Mouse (Mus musculus) heart, embryonic 14.5 days (tissue): Measurements from ENCODE around the gene Serp2. TPM values are rescaled to one million over a fixed set of nuclear protein-coding genes. Genes with fewer than 3 reads are reported as not detected.

ENCODE experiments used
- ATAC-seq: fragments of 200-750 bp; cut with Nextera tagmentation; 2 replicates; pipeline ENCODE4 v1.8.0; 2017; ENCODE audit warnings: low read depth, moderate TSS enrichment; ENCODE audit not compliant: insufficient number of reproducible peaks, insufficient read depth, low FRiP score
- H3K27ac ChIP-seq, 2 experiments: fragments of 200-500 bp in 1 of 2; fragments of 300-500 bp in 1 of 2; sonication (generic) in 1 of 2; replicated peaks in 1 of 2; 2 replicates each; pipeline ENCODE4 v1.5.1; 2012 to 2014; ENCODE audit warnings: low read depth in 2 of 2, low read length in 2 of 2, control low read depth in 1 of 2, mild to moderate bottlenecking in 1 of 2, mixed read lengths in 1 of 2; ENCODE audit not compliant: control insufficient read depth in 1 of 2, insufficient read depth in 1 of 2
- H3K27me3 ChIP-seq: fragments of 300-500 bp; sonication (generic); 2 replicates; pipeline ENCODE4 v1.6.1; 2014; ENCODE audit warnings: mild to moderate bottlenecking, low read length, control low read depth; ENCODE audit not compliant: control insufficient read depth, insufficient read depth
- H3K36me3 ChIP-seq: fragments of 300-500 bp; sonication (generic); 2 replicates; pipeline ENCODE4 v1.6.1; 2014; ENCODE audit warnings: mild to moderate bottlenecking, control low read depth, low read length, mixed read lengths; ENCODE audit not compliant: control insufficient read depth, insufficient read depth
- H3K4me1 ChIP-seq, 2 experiments: fragments of 200-500 bp in 1 of 2; fragments of 300-500 bp in 1 of 2; sonication (generic) in 1 of 2; 2 replicates each; pipeline ENCODE4 v1.6.1; 2012 to 2014; ENCODE audit warnings: low read length in 2 of 2, control low read depth in 1 of 2, mixed read lengths in 1 of 2; ENCODE audit not compliant: control insufficient read depth in 2 of 2, insufficient read depth in 2 of 2
- H3K4me2 ChIP-seq: fragments of 300-500 bp; sonication (generic); 2 replicates; pipeline ENCODE4 v1.6.1; 2014; ENCODE audit warnings: mild to moderate bottlenecking, low read length
- H3K4me3 ChIP-seq, 2 experiments: fragments of 200-500 bp in 1 of 2; fragments of 300-500 bp in 1 of 2; sonication (generic) in 1 of 2; 2 replicates each; pipeline ENCODE4 v1.5.1; 2012 to 2014; ENCODE audit warnings: low read length in 2 of 2, mild to moderate bottlenecking in 2 of 2, control low read depth in 1 of 2, low read depth in 1 of 2, moderate library complexity in 1 of 2; ENCODE audit not compliant: control insufficient read depth in 1 of 2, insufficient read depth in 1 of 2
- H3K9ac ChIP-seq: fragments of 300-500 bp; sonication (generic); 2 replicates; pipeline ENCODE4 v1.6.1; 2014; ENCODE audit warnings: mild to moderate bottlenecking, low read length
- H3K9me3 ChIP-seq: fragments of 300-500 bp; sonication (generic); 2 replicates; pipeline ENCODE4 v1.6.1; 2016; ENCODE audit warnings: low read length, control low read depth; ENCODE audit not compliant: control insufficient read depth
- WGBS: fragments of 180-500 bp; shearing (Covaris S2); extraction: QIAGEN DNeasy Blood & Tissue Kit; methylation state at CpG from one replicate; pipeline ENCODE4 v1.1.7; 2014; 5-methylcytosine and 5-hydroxymethylcytosine counted together
- polyA plus RNA-seq: library from polyadenylated mRNA; unstranded; fragments of >200 nt; fragmentation: Nextera tagmentation; extraction: Ambion mirVana; gene quantifications from 2 replicates; pipeline ENCODE4 v1.2.1, GENCODE M21; 2014

The Serp2 gene
- polyA plus RNA-seq, 1 experiment from 2014 or later, result 9.5 TPM

- ATAC-seq, result no peak
- Histone ChIP-seq H3K4me2 (no peak overlapping the region), H3K27ac (0 out of 4 replicates have a peak overlapping the region, but pooled peaks of 1 of the 2 experiments have one; percentile 6), H3K36me3 (no peaks in the 10 kb centered on the region), H3K9me3 (no peaks in the 10 kb centered on the region), H3K4me1 (peaks cover 26 to 30% of the 10 kb centered on the region in 2 experiments), H3K9ac (peak overlapping the region; percentile 27; the same call in 1 of the 2 replicates), H3K4me3 (no peak overlapping the region), H3K27me3 (no peaks in the 10 kb centered on the region)
- 63% methylated on average over 6 of the region's 6 CpGs for WGBS
Measured at GRCm38 (mm10) chr14:76526467-76526866, 30.2 kb downstream of the Serp2 start.

DNA sequence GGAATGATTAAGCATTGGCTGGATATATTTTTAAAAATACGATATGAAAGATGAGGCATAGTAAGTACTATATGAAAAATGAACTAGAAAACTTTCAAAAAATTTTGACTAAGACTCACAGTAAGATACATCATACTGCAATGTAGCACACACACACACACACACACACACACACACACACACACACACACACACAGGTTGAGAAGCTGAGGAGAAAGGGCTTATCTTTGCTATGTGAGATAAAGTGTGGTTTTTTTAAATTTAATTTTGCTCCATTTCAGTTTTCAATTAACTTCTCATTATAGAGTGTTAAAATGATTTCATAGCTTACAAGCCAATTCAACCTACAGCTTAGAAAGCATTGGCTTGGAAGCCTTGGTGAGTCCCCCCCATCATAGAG, 33.3 kb downstream of the Serp2 start:
- Histone ChIP-seq H3K4me3 (no peak overlapping the region), H3K4me2 (no peak overlapping the region), H3K27me3 (no peaks in the 10 kb centered on the region), H3K9ac (no peak overlapping the region), H3K4me1 (peaks cover 29 to 31% of the 10 kb centered on the region in 2 experiments), H3K27ac (no peak overlapping the region), H3K9me3 (no peaks in the 10 kb centered on the region), H3K36me3 (no peaks in the 10 kb centered on the region)
- 81% methylated on average over 1 of the region's 1 CpGs for WGBS
- ATAC-seq, result no peak

DNA sequence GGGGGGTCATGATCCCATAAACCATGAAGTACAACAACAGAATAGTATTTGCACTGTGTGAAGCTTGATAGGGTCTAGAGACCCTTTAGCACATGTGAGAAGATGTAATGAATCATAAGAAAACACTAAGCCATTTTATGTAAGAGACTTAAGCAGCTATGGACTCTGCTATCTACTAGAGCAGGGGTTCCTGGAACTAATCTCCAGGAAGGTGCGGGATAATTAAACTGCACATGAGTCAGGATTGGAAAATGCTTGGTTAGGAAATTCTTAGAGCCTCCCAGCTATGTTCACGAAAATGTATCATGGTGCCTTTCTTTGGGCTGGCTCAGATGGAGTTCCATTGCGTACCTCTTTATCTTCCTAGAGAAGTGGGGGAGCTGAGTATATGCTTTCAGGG, 35.4 kb downstream of the Serp2 start:
- H3K27ac ChIP-seq, result no peak overlapping the region
- H3K9me3 ChIP-seq, result no peaks in the 10 kb centered on the region
- H3K27me3 ChIP-seq, result no peaks in the 10 kb centered on the region
- H3K36me3 ChIP-seq, result no peaks in the 10 kb centered on the region
- peaks cover 18 to 20% of the 10 kb centered on the region in 2 experiments for H3K4me1 ChIP-seq
- WGBS, result 79% methylated on average over 3 of the region's 3 CpGs
- H3K9ac ChIP-seq, result no peak overlapping the region
- H3K4me2 ChIP-seq, result no peak overlapping the region
- H3K4me3 ChIP-seq, result no peak overlapping the region
- no peak for ATAC-seq

- Histone ChIP-seq H3K4me1 (peaks cover 23 to 24% of the 10 kb centered on the region in 2 experiments), H3K36me3 (no peaks in the 10 kb centered on the region), H3K4me2 (no peak overlapping the region), H3K9ac (no peak overlapping the region), H3K27me3 (no peaks in the 10 kb centered on the region), H3K9me3 (no peaks in the 10 kb centered on the region), H3K27ac (no peak overlapping the region; a peak in 1 of 4 replicates), H3K4me3 (no peak overlapping the region)
- peak; percentile 54; the same call in 1 of the 2 replicates for ATAC-seq
- 3% methylated on average over 4 of the region's 4 CpGs for WGBS
Measured at GRCm38 (mm10) chr14:76520606-76521005, 36.1 kb downstream of the Serp2 start.

- no peak overlapping the region for H3K4me3 ChIP-seq
- ATAC-seq, result no peak
Measured at GRCm38 (mm10) chr14:76518217-76518616, 38.5 kb downstream of the Serp2 start.

DNA sequence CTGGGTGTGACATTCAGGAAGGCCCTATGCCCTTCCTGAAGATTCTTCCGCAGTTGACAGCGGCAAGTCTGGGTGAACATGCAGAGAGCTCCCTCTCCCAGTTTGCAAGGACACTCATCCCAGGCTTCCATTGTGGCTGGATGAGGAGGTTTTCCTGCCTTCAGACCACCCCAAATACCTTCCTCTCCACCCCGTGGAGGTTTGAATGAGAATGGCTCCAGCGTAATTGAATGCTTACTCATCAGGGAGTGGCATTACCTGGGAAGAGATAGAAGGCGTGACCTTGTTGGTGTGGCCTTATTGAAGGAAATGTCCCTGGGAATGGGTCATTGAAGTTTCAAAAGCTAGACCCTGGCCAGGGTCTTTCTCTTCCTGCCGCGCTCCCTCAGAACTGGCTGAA, 41.1 kb downstream of the Serp2 start:
- peak overlapping the region; percentile 38 for H3K4me2 ChIP-seq
- H3K9ac ChIP-seq, result no peak overlapping the region
- WGBS, result 71% methylated on average over 7 of the region's 7 CpGs
- peak overlapping the region in 1 of 2 experiments; percentile 53; a peak in 1 of 4 replicates for H3K27ac ChIP-seq
- H3K4me1 ChIP-seq, result peaks cover 28 to 31% of the 10 kb centered on the region in 2 experiments
- ATAC-seq, result no peak
- H3K9me3 ChIP-seq, result no peaks in the 10 kb centered on the region
- H3K27me3 ChIP-seq, result no peaks in the 10 kb centered on the region
- H3K4me3 ChIP-seq, result no peak overlapping the region
- H3K36me3 ChIP-seq, result no peaks in the 10 kb centered on the region

More at GRCm38 (mm10) chr14:76518217-76518616, 38.5 kb downstream of the Serp2 start:
- Histone ChIP-seq H3K9ac (no peak overlapping the region), H3K36me3 (no peaks in the 10 kb centered on the region), H3K4me1 (peaks cover 30 to 32% of the 10 kb centered on the region in 2 experiments), H3K4me2 (no peak overlapping the region), H3K9me3 (no peaks in the 10 kb centered on the region), H3K27ac (no peak overlapping the region), H3K27me3 (no peaks in the 10 kb centered on the region)
- 53% methylated on average over 5 of the region's 5 CpGs for WGBS

GRCm38 (mm10) chr14:76514050-76514585, 42.6 kb downstream of the Serp2 start:
- H3K4me2 ChIP-seq, result no peak overlapping the region
- H3K9ac ChIP-seq, result no peak overlapping the region
- H3K4me3 ChIP-seq, result no peak overlapping the region
- no peaks in the 10 kb centered on the region for H3K9me3 ChIP-seq
- no peak for ATAC-seq
- H3K27ac ChIP-seq, result no peak overlapping the region
- no peaks in the 10 kb centered on the region for H3K27me3 ChIP-seq
- WGBS, result 60% methylated on average over 6 of the region's 6 CpGs
- H3K4me1 ChIP-seq, result peaks cover 24% of the 10 kb centered on the region in 2 experiments
- H3K36me3 ChIP-seq, result no peaks in the 10 kb centered on the region; the same call in 1 of the 2 replicates
